Mouse (Mus musculus) lung, postnatal 36 days (tissue): ENCODE results near the gene Tmed2.
"Not testable (repeated sequence)": the region's sequence is repeated elsewhere in the genome, so short reads cannot be mapped to it uniquely, and the experiment has no call there.

Experiments used
- DNase-seq: peaks from one replicate; pipeline ENCODE4 v3.0.0; 2022; ENCODE audit warnings: mixed read lengths

Gene Tmed2

GRCm38 (mm10) chr5:124540383-124540786 lies at the start of gene Tmed2:
Gene Tmed2, plus strand, starts transcription at chr5:124540695.
- DNase-seq = peak; percentile 97

GRCm38 (mm10) chr5:124491732-124492131 lies 48.8 kb upstream of the Tmed2 start:
- no peak for DNase-seq

GRCm38 (mm10) chr5:124492618-124493017 lies 47.9 kb upstream of the Tmed2 start:
- no peak for DNase-seq

- no peak for DNase-seq
Measured at GRCm38 (mm10) chr5:124493455-124493854, 47.0 kb upstream of the Tmed2 start.

GRCm38 (mm10) chr5:124495547-124495946 lies 44.9 kb upstream of the Tmed2 start:
- DNase-seq = no peak

- peak; percentile 71 for DNase-seq
Measured at GRCm38 (mm10) chr5:124496614-124497514, 43.6 kb upstream of the Tmed2 start.

- DNase-seq = peak; percentile 78
Measured at GRCm38 (mm10) chr5:124498221-124498876, 42.1 kb upstream of the Tmed2 start.

- no peak for DNase-seq
Measured at GRCm38 (mm10) chr5:124499001-124499400, 41.5 kb upstream of the Tmed2 start.

GRCm38 (mm10) chr5:124500037-124500436 lies 40.5 kb upstream of the Tmed2 start:
- not testable (repeated sequence) for DNase-seq

- DNase-seq = no peak
Measured at GRCm38 (mm10) chr5:124500573-124500972, 39.9 kb upstream of the Tmed2 start.

GRCm38 (mm10) chr5:124501541-124501940 lies 39.0 kb upstream of the Tmed2 start:
- DNase-seq = no peak

GRCm38 (mm10) chr5:124503742-124504141 lies 36.8 kb upstream of the Tmed2 start:
- DNase-seq = no peak

GRCm38 (mm10) chr5:124505235-124505634 lies 35.3 kb upstream of the Tmed2 start:
- no peak for DNase-seq

- DNase-seq = peak; percentile 63
Measured at GRCm38 (mm10) chr5:124506731-124507359, 33.6 kb upstream of the Tmed2 start.

- DNase-seq = peak; percentile 74
Measured at GRCm38 (mm10) chr5:124509200-124509599, 31.3 kb upstream of the Tmed2 start.

GRCm38 (mm10) chr5:124509742-124510237 lies 30.7 kb upstream of the Tmed2 start:
- DNase-seq = peak; percentile 93

- no peak for DNase-seq
Measured at GRCm38 (mm10) chr5:124510536-124511050, 29.9 kb upstream of the Tmed2 start.

GRCm38 (mm10) chr5:124515789-124516188 lies 24.7 kb upstream of the Tmed2 start:
- DNase-seq = no peak

GRCm38 (mm10) chr5:124518648-124519047 lies 21.8 kb upstream of the Tmed2 start:
- no peak for DNase-seq

GRCm38 (mm10) chr5:124521588-124521987 lies 18.9 kb upstream of the Tmed2 start:
- DNase-seq = no peak

- DNase-seq = no peak
Measured at GRCm38 (mm10) chr5:124523032-124523431, 17.5 kb upstream of the Tmed2 start.

GRCm38 (mm10) chr5:124524943-124525342 lies 15.6 kb upstream of the Tmed2 start:
- no peak for DNase-seq

- no peak for DNase-seq
Measured at GRCm38 (mm10) chr5:124528351-124528750, 12.1 kb upstream of the Tmed2 start.
